Mouse (Mus musculus) colon, adult 2 months (tissue): ENCODE measurements around the gene Kcnmb4. TPM values are rescaled to one million over a fixed set of nuclear protein-coding genes. Genes with fewer than 3 reads are reported as not detected.

Source experiments
- polyA plus RNA-seq: library from polyadenylated mRNA; depleted of rRNA; stranded (reverse); fragments of >200 nt; gene quantifications from 2 replicates; pipeline ENCODE4 v1.2.3, GENCODE M21; 2012; rRNA removed

The Kcnmb4 gene
- 4.4 TPM in 2 replicates for polyA plus RNA-seq

DNA sequence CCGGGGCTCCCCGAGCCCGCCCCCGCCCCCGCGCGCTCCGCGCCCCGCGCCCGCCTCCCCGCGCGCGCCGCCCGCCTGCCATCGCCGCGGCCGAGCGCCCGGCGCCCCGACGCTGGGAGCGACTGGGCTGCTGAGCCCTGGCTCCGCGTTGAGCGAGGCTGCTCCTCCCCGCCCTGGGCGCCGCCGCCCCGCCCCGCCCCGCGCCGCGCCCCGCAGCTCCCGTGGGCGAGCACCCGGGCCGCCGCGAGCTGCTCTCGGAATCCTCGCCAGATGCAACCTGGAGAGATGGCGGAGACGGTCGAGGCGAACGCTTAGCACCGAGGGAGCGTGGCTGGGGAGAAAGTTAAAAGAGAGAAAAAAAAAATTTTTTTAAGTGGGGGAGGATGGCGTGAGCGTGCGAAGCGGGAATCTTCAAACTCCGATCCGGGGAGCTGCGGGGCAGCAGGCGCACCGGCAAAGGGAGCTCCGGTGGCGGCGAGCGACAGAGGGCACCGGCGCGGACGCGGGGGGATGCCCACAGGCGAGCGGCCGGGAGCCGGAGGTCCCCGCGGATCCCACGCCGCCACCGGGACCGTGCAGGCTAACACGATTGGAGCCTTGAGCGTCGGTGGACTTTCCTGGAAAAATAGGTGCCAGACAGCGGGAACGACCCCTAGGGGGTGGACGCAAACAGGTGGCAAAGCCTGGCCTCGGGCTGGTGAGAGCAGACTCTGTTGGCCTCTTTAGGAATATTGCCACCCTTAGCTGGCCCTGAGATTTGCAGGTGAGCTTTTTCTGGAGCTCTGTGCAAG, at the start of gene Kcnmb4:
Kcnmb4 (minus strand) TSS at position 120 of the 791 bp plus-strand sequence.

Other genes starting within 250 kb of the Kcnmb4 start
- 2.4 and 2.6 TPM in 2 replicates for gene Ptprb, start 198.4 kb downstream of the Kcnmb4 start, polyA plus RNA-seq
- 11.5 and 12.1 TPM in 2 replicates for gene Cnot2, start 107.6 kb upstream of the Kcnmb4 start, polyA plus RNA-seq